Comparison of ENCODE assay signal across 8 mouse cellular contexts in genomic region chr10:121692944-121693579, GRCm38 (mm10). TPM values are rescaled to one million over a fixed set of nuclear protein-coding genes. Genes with fewer than 3 reads are reported as not detected.
DNase-seq lines count a peak whose midpoint lies in the region; ATAC-seq and TF ChIP-seq lines count a peak whose summit lies in the region.

No protein-coding gene starts in this region.

- no peaks in the 10 kb centered on the region for H3K79me2 ChIP-seq in liver, adult 2 months (ENCODE audit: control insufficient read depth, insufficient read depth, low read length)

- WGBS in liver, adult 2 months, result 35% methylated on average over 18 of the region's 18 CpGs
- 38% methylated on average over 18 of the region's 18 CpGs for WGBS in heart, postnatal 0 days
- WGBS in large intestine, adult 2 months, result 29% methylated on average over 18 of the region's 18 CpGs
- 52% methylated on average over 18 of the region's 18 CpGs for WGBS in stomach, embryonic 14.5 days

- no peak for TF ChIP-seq CTCF in liver, adult 2 months (IDR thresholded peaks at IDR 0.05; ENCODE audit: low read depth, low read length)
- no peak for TF ChIP-seq CTCF in heart, postnatal 0 days (IDR thresholded peaks at IDR 0.05; ENCODE audit: low read depth)

- H3K27me3 ChIP-seq in liver, adult 2 months (ENCODE audit: control insufficient read depth, insufficient read depth, low read length), result no peaks in the 10 kb centered on the region
- H3K27me3 ChIP-seq in heart, postnatal 0 days (ENCODE audit: control insufficient read depth, insufficient read depth, low read length), result no peaks in the 10 kb centered on the region
- no peaks in the 10 kb centered on the region for H3K27me3 ChIP-seq in stomach, embryonic 14.5 days (ENCODE audit: control insufficient read depth, insufficient read depth, low read length)

- H3K4me1 ChIP-seq in liver, adult 2 months (ENCODE audit: control insufficient read depth, insufficient read depth, low read length), result no peaks in the 10 kb centered on the region
- no peaks in the 10 kb centered on the region for H3K4me1 ChIP-seq in heart, postnatal 0 days (ENCODE audit: control insufficient read depth, insufficient read depth)
- H3K4me1 ChIP-seq in stomach, embryonic 14.5 days (ENCODE audit: control insufficient read depth, insufficient read depth, low read length), result no peaks in the 10 kb centered on the region

- H3K9ac ChIP-seq in liver, adult 2 months (ENCODE audit: low read depth, low read length), result peak overlapping the region; percentile 53; the same call in 1 of the 2 replicates
- H3K9ac ChIP-seq in heart, postnatal 0 days (replicated peaks; ENCODE audit: low read depth, low read length), result no peak overlapping the region
- H3K9ac ChIP-seq in stomach, embryonic 14.5 days (replicated peaks; ENCODE audit: low read depth, low read length), result no peak overlapping the region

- peak overlapping the region; percentile 46 for H3K4me2 ChIP-seq in heart, postnatal 0 days (ENCODE audit: low read depth, low read length)
- peak overlapping the region; percentile 24 for H3K4me2 ChIP-seq in stomach, embryonic 14.5 days (replicated peaks; ENCODE audit: low read depth, low read length)

- TF ChIP-seq EP300 in heart, postnatal 0 days (IDR thresholded peaks at IDR 0.05; ENCODE audit: low read depth), result no peak

- H3K36me3 ChIP-seq in liver, adult 2 months (ENCODE audit: control insufficient read depth, insufficient read depth, low read length), result no peaks in the 10 kb centered on the region
- no peaks in the 10 kb centered on the region for H3K36me3 ChIP-seq in heart, postnatal 0 days (replicated peaks; ENCODE audit: control insufficient read depth, insufficient read depth, low read length)
- no peaks in the 10 kb centered on the region for H3K36me3 ChIP-seq in stomach, embryonic 14.5 days (ENCODE audit: control insufficient read depth, insufficient read depth, low read length)

- peak overlapping the region; percentile 26 for H3K4me3 ChIP-seq in liver, adult 2 months (ENCODE audit: insufficient read depth, low read depth, low read length)
- peak overlapping the region; percentile 29 for H3K4me3 ChIP-seq in heart, postnatal 0 days (ENCODE audit: low read depth, low read length)
- H3K4me3 ChIP-seq in stomach, embryonic 14.5 days (ENCODE audit: low read depth, low read length), result peak overlapping the region; percentile 5; the same call in 1 of the 2 replicates

- DNase-seq in liver, adult 2 months (ENCODE audit: extremely low read depth, low read depth, low spot score), result no peak
- no peak for DNase-seq in liver
- no peak for DNase-seq in heart, postnatal 0 days (ENCODE audit: low spot score)
- DNase-seq in large intestine, adult 2 months (ENCODE audit: low read depth, low spot score), result peak; percentile 11
- DNase-seq in T-cell, adult 2 months (ENCODE audit: low spot score), result no peak
- DNase-seq in left cerebral cortex, postnatal 10 days (ENCODE audit: extremely low spot score in 1 of 2, low spot score in 2 of 2), result no peak
- no peak for DNase-seq in cerebellum, adult 11 months

- H3K9me3 ChIP-seq in heart, postnatal 0 days (replicated peaks; ENCODE audit: control insufficient read depth, low read length), result no peaks in the 10 kb centered on the region
- no peaks in the 10 kb centered on the region for H3K9me3 ChIP-seq in stomach, embryonic 14.5 days (ENCODE audit: control insufficient read depth, low read depth, low read length)

- no peak; the same call in 1 of the 2 replicates for ATAC-seq in heart, postnatal 0 days (ENCODE audit: insufficient read depth, low read depth)
- ATAC-seq in stomach, embryonic 14.5 days (ENCODE audit: insufficient number of reproducible peaks, insufficient read depth, low FRiP score, low read depth), result no peak

- no peak overlapping the region for H3K27ac ChIP-seq in liver, adult 2 months (replicated peaks; ENCODE audit: insufficient read depth, low read depth, low read length)
- H3K27ac ChIP-seq in heart, postnatal 0 days (ENCODE audit: low read depth), result no peak overlapping the region
- no peak overlapping the region for H3K27ac ChIP-seq in stomach, embryonic 14.5 days (ENCODE audit: low read length)

- intact Hi-C loops in left cerebral cortex, postnatal 10 days (cut with DNase I), result no loop called here

- TF ChIP-seq POLR2A in liver, adult 2 months (IDR thresholded peaks at IDR 0.05; ENCODE audit: extremely low read depth, insufficient read depth, low read length), result no peak

RNA-seq across cellular contexts. Expression of gene BC048403, which starts 46.7 kb away (rescaled TPM):
- total RNA-seq in liver, adult 2 months (2014; rRNA removed), result 0.92 and 1.9 TPM in 2 replicates
- 3.9 and 5.9 TPM in 2 replicates for polyA plus RNA-seq in liver, adult 2 months (2012; rRNA removed)
- total RNA-seq in heart, postnatal 0 days (2014; rRNA removed; ENCODE audit: low replicate concordance), result 1.5 and 1.7 TPM in 2 replicates
- 1.1 and 1.2 TPM in 2 replicates for polyA plus RNA-seq in heart, postnatal 0 days (2015; fragmentation: Nextera tagmentation; extraction: Ambion mirVana)
- 4.0 and 5.2 TPM in 2 replicates for polyA plus RNA-seq in large intestine, adult 2 months (2012; rRNA removed)
- 3.9 and 5.2 TPM in 2 replicates for polyA plus RNA-seq in stomach, embryonic 14.5 days (2014; fragmentation: Nextera tagmentation; extraction: Ambion mirVana)
- 1 to 10 TPM; 8.6 to 8.8 TPM for total RNA-seq in left cerebral cortex, postnatal 10 days (2021)

RNA-seq across cellular contexts. Expression of gene D930020B18Rik, which starts 51.7 kb away (rescaled TPM):
- total RNA-seq in liver, adult 2 months (2014; rRNA removed), result not detected in 2 replicates
- polyA plus RNA-seq in liver, adult 2 months (2012; rRNA removed), result not detected in 2 replicates
- not detected in 2 replicates for total RNA-seq in heart, postnatal 0 days (2014; rRNA removed; ENCODE audit: low replicate concordance)
- polyA plus RNA-seq in heart, postnatal 0 days (2015; fragmentation: Nextera tagmentation; extraction: Ambion mirVana), result 0.07 TPM in 1 of 2 replicates, not detected in the other
- 0.16 and 0.29 TPM in 2 replicates for polyA plus RNA-seq in large intestine, adult 2 months (2012; rRNA removed)
- polyA plus RNA-seq in stomach, embryonic 14.5 days (2014; fragmentation: Nextera tagmentation; extraction: Ambion mirVana), result 2.2 and 2.3 TPM in 2 replicates
- under 1 TPM; 0.30 to 0.39 TPM for total RNA-seq in left cerebral cortex, postnatal 10 days (2021)
